Mouse (Mus musculus) induced T-regulatory cell, adult 2 months (primary cell): Measurements from ENCODE around the gene Gm20388.
"Not testable (repeated sequence)": the region's sequence is repeated elsewhere in the genome, so short reads cannot be mapped to it uniquely, and the experiment has no call there.

Experiments
- DNase-seq: peaks from one replicate; pipeline ENCODE4 v3.0.0-alpha.2; 2012; ENCODE audit warnings: low read depth

Gm20388 gene

GRCm38 (mm10) chr8:121578676-121579451 lies 1668.2 kb downstream of the Gm20388 start, which contains the start of gene Fbxo31:
TSS of gene Fbxo31 (minus strand) at chr8:121578806.
- peak; percentile 96 for DNase-seq

GRCm38 (mm10) chr8:121580465-121580864 lies 1669.8 kb downstream of the Gm20388 start:
- no peak for DNase-seq

GRCm38 (mm10) chr8:121583653-121584052 lies 1673.0 kb downstream of the Gm20388 start:
- no peak for DNase-seq

GRCm38 (mm10) chr8:121584730-121585129 lies 1674.1 kb downstream of the Gm20388 start:
- peak; percentile 57 for DNase-seq

GRCm38 (mm10) chr8:121585159-121585825 lies 1674.7 kb downstream of the Gm20388 start:
- peak; percentile 100 for DNase-seq

GRCm38 (mm10) chr8:121588750-121589149 lies 1678.1 kb downstream of the Gm20388 start:
- DNase-seq: no peak

- no peak for DNase-seq
Observed at GRCm38 (mm10) chr8:121589205-121589726, 1678.6 kb downstream of the Gm20388 start.

GRCm38 (mm10) chr8:121590203-121591177 lies 1679.8 kb downstream of the Gm20388 start, which contains the start of gene Map1lc3b:
TSS of gene Map1lc3b (plus strand) at chr8:121590361.
- DNase-seq: peak; percentile 95

GRCm38 (mm10) chr8:121591178-121592066 lies 1680.8 kb downstream of the Gm20388 start:
- DNase-seq: peak; percentile 77

GRCm38 (mm10) chr8:121593293-121593692 lies 1682.7 kb downstream of the Gm20388 start:
- DNase-seq: no peak

GRCm38 (mm10) chr8:121593983-121594382 lies 1683.3 kb downstream of the Gm20388 start:
- no peak for DNase-seq

- DNase-seq: not testable (repeated sequence)
Observed at GRCm38 (mm10) chr8:121597492-121597891, 1686.9 kb downstream of the Gm20388 start.

GRCm38 (mm10) chr8:121598190-121598589 lies 1687.5 kb downstream of the Gm20388 start:
- DNase-seq: no peak

- DNase-seq: peak; percentile 87
Observed at GRCm38 (mm10) chr8:121598892-121599291, 1688.3 kb downstream of the Gm20388 start.

- DNase-seq: no peak
Observed at GRCm38 (mm10) chr8:121599842-121600241, 1689.2 kb downstream of the Gm20388 start.

GRCm38 (mm10) chr8:121602411-121602810 lies 1691.8 kb downstream of the Gm20388 start:
- no peak for DNase-seq

GRCm38 (mm10) chr8:121602860-121603259 lies 1692.2 kb downstream of the Gm20388 start:
- DNase-seq: peak; percentile 77

GRCm38 (mm10) chr8:121603801-121604200 lies 1693.2 kb downstream of the Gm20388 start:
- DNase-seq: no peak

- DNase-seq: peak; percentile 39
Observed at GRCm38 (mm10) chr8:121607661-121608060, 1697.0 kb downstream of the Gm20388 start.

GRCm38 (mm10) chr8:121609251-121609650 lies 1698.6 kb downstream of the Gm20388 start:
- DNase-seq: no peak

GRCm38 (mm10) chr8:121609916-121610315 lies 1699.3 kb downstream of the Gm20388 start:
- DNase-seq: no peak
